Mouse (Mus musculus): ENCODE data around the gene Rffl. TPM values are rescaled to one million over a fixed set of nuclear protein-coding genes. Genes with fewer than 3 reads are reported as not detected.

Rffl gene
- polyA plus RNA-seq, 1 experiment from 2014 or later = 28.8 TPM

GRCm38 (mm10) chr11:82808485-82808884 lies 62.5 kb downstream of the Rffl start:
- no peak for ATAC-seq
- Histone ChIP-seq H3K4me2 (no peak overlapping the region), H3K4me3 (no peak overlapping the region), H3K9ac (no peak overlapping the region), H3K27ac (no peak overlapping the region), H3K4me1 (peaks cover 6% of the 10 kb centered on the region; the same call in 1 of the 2 replicates), H3K9me3 (replicated peaks) (no peaks in the 10 kb centered on the region), H3K36me3 (peaks cover 94% of the 10 kb centered on the region), H3K27me3 (replicated peaks) (no peaks in the 10 kb centered on the region)
- WGBS (ENCODE audit: insufficient replicate concordance) = 84% methylated on average over 5 of the region's 5 CpGs

GRCm38 (mm10) chr11:82807370-82807769 lies 63.6 kb downstream of the Rffl start:
- WGBS (ENCODE audit: insufficient replicate concordance) = 68% methylated on average over 3 of the region's 3 CpGs
- Histone ChIP-seq H3K36me3 (peaks cover 94% of the 10 kb centered on the region), H3K27me3 (replicated peaks) (no peaks in the 10 kb centered on the region)

GRCm38 (mm10) chr11:82806656-82807055 lies 64.4 kb downstream of the Rffl start:
- ATAC-seq = no peak
- no peaks in the 10 kb centered on the region for H3K27me3 ChIP-seq (replicated peaks)
- no peaks in the 10 kb centered on the region for H3K9me3 ChIP-seq (replicated peaks)
- no peak overlapping the region for H3K4me3 ChIP-seq
- H3K4me1 ChIP-seq = peaks cover 6% of the 10 kb centered on the region; the same call in 1 of the 2 replicates
- H3K27ac ChIP-seq = no peak overlapping the region
- no peak overlapping the region for H3K4me2 ChIP-seq
- no peak overlapping the region for H3K9ac ChIP-seq
- WGBS (ENCODE audit: insufficient replicate concordance) = 64% methylated on average over 3 of the region's 3 CpGs
- peaks cover 94% of the 10 kb centered on the region for H3K36me3 ChIP-seq

More at GRCm38 (mm10) chr11:82807370-82807769, 63.6 kb downstream of the Rffl start:
- Histone ChIP-seq H3K4me3 (no peak overlapping the region), H3K9me3 (replicated peaks) (no peaks in the 10 kb centered on the region), H3K27ac (no peak overlapping the region), H3K4me1 (peaks cover 6% of the 10 kb centered on the region; the same call in 1 of the 2 replicates), H3K9ac (no peak overlapping the region), H3K4me2 (no peak overlapping the region)
- no peak for ATAC-seq

GRCm38 (mm10) chr11:82783453-82783852 lies 87.6 kb downstream of the Rffl start:
- Histone ChIP-seq H3K27ac (no peak overlapping the region), H3K36me3 (peaks cover 52% of the 10 kb centered on the region), H3K27me3 (replicated peaks) (no peaks in the 10 kb centered on the region), H3K4me1 (peaks cover 37% of the 10 kb centered on the region), H3K9ac (no peak overlapping the region), H3K9me3 (replicated peaks) (no peaks in the 10 kb centered on the region), H3K4me3 (no peak overlapping the region), H3K4me2 (no peak overlapping the region)
- ATAC-seq = no peak
- 82% methylated on average over 11 of the region's 11 CpGs for WGBS (ENCODE audit: insufficient replicate concordance)

- Histone ChIP-seq H3K4me1 (peaks cover 37% of the 10 kb centered on the region), H3K9ac (peak overlapping the region; percentile 92), H3K4me3 (peak overlapping the region; percentile 94), H3K9me3 (replicated peaks) (no peaks in the 10 kb centered on the region), H3K4me2 (peak overlapping the region; percentile 77), H3K27me3 (replicated peaks) (no peaks in the 10 kb centered on the region), H3K27ac (0 out of 2 replicates have a peak overlapping the region, but pooled peaks have one; percentile 88), H3K36me3 (peaks cover 40% of the 10 kb centered on the region)
- ATAC-seq = no peak
- WGBS (ENCODE audit: insufficient replicate concordance) = 43% methylated on average over 6 of the region's 6 CpGs
Measured at GRCm38 (mm10) chr11:82782197-82782596, 88.8 kb downstream of the Rffl start.

GRCm38 (mm10) chr11:82780983-82781903 lies 89.8 kb downstream of the Rffl start, which contains the start of gene Lig3:
Gene Lig3 (plus strand): TSS chr11:82781108.
- Histone ChIP-seq H3K4me3 (peak within 1 kb of the TSS; percentile 94), H3K27ac (peak within 1 kb of the TSS; percentile 88), H3K4me1 (peaks cover 37% of the 10 kb centered on the region), H3K36me3 (peaks cover 30% of the 10 kb centered on the region), H3K4me2 (peak within 1 kb of the TSS; percentile 77), H3K9ac (peak within 1 kb of the TSS; percentile 92), H3K27me3 (replicated peaks) (no peaks in the 10 kb centered on the region), H3K9me3 (replicated peaks) (no peaks in the 10 kb centered on the region)
- under 1% methylated on average over 88 of the region's 90 CpGs for WGBS (ENCODE audit: insufficient replicate concordance)
- peak; percentile 93 for ATAC-seq

- no peaks in the 10 kb centered on the region for H3K9me3 ChIP-seq (replicated peaks)
- no peaks in the 10 kb centered on the region for H3K27me3 ChIP-seq (replicated peaks)
- no peak for ATAC-seq
- peak overlapping the region; percentile 92 for H3K9ac ChIP-seq
- H3K4me1 ChIP-seq = peaks cover 37% of the 10 kb centered on the region
- peak overlapping the region; percentile 77 for H3K4me2 ChIP-seq
- H3K4me3 ChIP-seq = peak overlapping the region; percentile 94
- H3K36me3 ChIP-seq = peaks cover 19% of the 10 kb centered on the region
- peak overlapping the region; percentile 88; the same call in 1 of the 2 replicates for H3K27ac ChIP-seq
- 39% methylated on average over 5 of the region's 5 CpGs for WGBS (ENCODE audit: insufficient replicate concordance)
Measured at GRCm38 (mm10) chr11:82780134-82780533, 90.9 kb downstream of the Rffl start.

- Histone ChIP-seq H3K9me3 (replicated peaks) (no peaks in the 10 kb centered on the region), H3K4me1 (peaks cover 32% of the 10 kb centered on the region), H3K27ac (peak overlapping the region; percentile 95), H3K27me3 (replicated peaks) (no peaks in the 10 kb centered on the region), H3K4me3 (peak overlapping the region; percentile 89), H3K4me2 (peak overlapping the region; percentile 94), H3K36me3 (peaks cover 29% of the 10 kb centered on the region), H3K9ac (peak overlapping the region; percentile 88)
- 0% methylated on average over 28 of the region's 28 CpGs for WGBS (ENCODE audit: insufficient replicate concordance)
- ATAC-seq = peak; percentile 67
Measured at GRCm38 (mm10) chr11:82764438-82764924, 106.5 kb downstream of the Rffl start.

GRCm38 (mm10) chr11:82763742-82764437 lies 107.1 kb downstream of the Rffl start, which contains the start of the genes Cct6b and Zfp830:
Gene Cct6b (minus strand): TSS chr11:82764321.
Gene Zfp830 (plus strand): TSS chr11:82764345.
- H3K36me3 ChIP-seq = peaks cover 23% of the 10 kb centered on the region
- peak within 1 kb of the TSS; percentile 94 for H3K4me2 ChIP-seq
- peak within 1 kb of the TSS; percentile 95 for H3K27ac ChIP-seq
- peak; percentile 99 for ATAC-seq
- WGBS (ENCODE audit: insufficient replicate concordance) = under 1% methylated on average over 44 of the region's 44 CpGs
- H3K9ac ChIP-seq = peak within 1 kb of the TSS; percentile 88
- no peaks in the 10 kb centered on the region; the same call in 1 of the 2 replicates for H3K27me3 ChIP-seq (replicated peaks)
- H3K4me1 ChIP-seq = peaks cover 32% of the 10 kb centered on the region
- peak within 1 kb of the TSS; percentile 89 for H3K4me3 ChIP-seq
- no peaks in the 10 kb centered on the region for H3K9me3 ChIP-seq (replicated peaks)

GRCm38 (mm10) chr11:82763261-82763660 lies 107.7 kb downstream of the Rffl start:
- ATAC-seq = no peak
- Histone ChIP-seq H3K4me3 (peak overlapping the region; percentile 89), H3K9ac (peak overlapping the region; percentile 88), H3K4me2 (peak overlapping the region; percentile 94), H3K36me3 (peaks cover 16% of the 10 kb centered on the region), H3K4me1 (peaks cover 32% of the 10 kb centered on the region), H3K27ac (peak overlapping the region; percentile 95), H3K27me3 (replicated peaks) (no peaks in the 10 kb centered on the region; the same call in 1 of the 2 replicates), H3K9me3 (replicated peaks) (no peaks in the 10 kb centered on the region)
- WGBS (ENCODE audit: insufficient replicate concordance) = 16% methylated on average over 4 of the region's 4 CpGs

- no peak overlapping the region for H3K4me3 ChIP-seq
- H3K4me1 ChIP-seq = peaks cover 32% of the 10 kb centered on the region
- H3K36me3 ChIP-seq = peaks cover 16% of the 10 kb centered on the region
- WGBS (ENCODE audit: insufficient replicate concordance) = 78% methylated on average over 6 of the region's 6 CpGs
- H3K27me3 ChIP-seq (replicated peaks) = no peaks in the 10 kb centered on the region; the same call in 1 of the 2 replicates
- no peak overlapping the region for H3K9ac ChIP-seq
- H3K27ac ChIP-seq = no peak overlapping the region
- H3K4me2 ChIP-seq = no peak overlapping the region
- no peak for ATAC-seq
- H3K9me3 ChIP-seq (replicated peaks) = no peaks in the 10 kb centered on the region
Measured at GRCm38 (mm10) chr11:82762286-82762829, 108.7 kb downstream of the Rffl start.
